Mouse (Mus musculus) 416B (cell line): ENCODE data around the gene Sarnp.

Experiments
- DNase-seq: peaks from one replicate; pipeline ENCODE4 v3.0.0; 2011; ENCODE audit warnings: low read depth

Gene Sarnp

DNA sequence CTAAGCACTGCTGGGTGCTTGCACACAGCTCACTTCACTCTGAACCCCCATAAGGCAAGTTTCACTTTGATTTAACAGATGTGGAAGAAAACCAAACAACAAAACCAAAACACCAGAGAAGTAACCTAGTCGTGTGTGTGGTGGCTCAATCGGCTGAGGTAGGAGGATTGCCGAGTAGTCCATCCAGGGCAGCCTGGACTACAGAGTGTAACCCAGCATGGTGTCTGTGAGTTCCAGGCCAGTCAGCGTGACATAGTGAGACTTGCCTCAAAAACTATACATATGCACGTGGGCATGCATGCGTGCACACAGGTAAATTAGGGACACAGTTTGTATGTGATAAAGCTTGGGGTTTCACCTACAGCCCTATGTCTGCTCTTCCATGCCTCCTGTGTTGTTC, 100.3 kb downstream of the Sarnp start:
- DNase-seq, result no peak

DNA sequence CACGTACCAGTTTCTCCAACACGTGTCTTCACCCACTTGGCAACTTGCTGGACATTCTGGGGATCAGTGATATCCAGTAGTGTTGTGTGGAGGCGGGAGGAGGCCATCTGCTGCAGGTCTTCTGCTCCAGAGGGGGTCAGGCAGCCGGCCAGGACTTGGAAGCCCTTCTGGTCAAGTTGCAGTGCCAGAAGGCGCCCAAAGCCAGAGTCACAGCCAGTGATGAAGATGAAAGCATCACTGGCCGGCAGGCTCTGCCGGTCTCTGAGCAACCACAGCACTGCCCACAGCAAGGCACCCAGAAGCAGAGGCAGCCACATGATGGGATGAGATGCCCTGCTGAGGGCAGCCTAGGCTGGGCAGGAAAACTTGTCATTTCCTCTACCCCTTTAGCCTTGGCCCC, 101.1 kb downstream of the Sarnp start:
- peak; percentile 71 for DNase-seq

DNA sequence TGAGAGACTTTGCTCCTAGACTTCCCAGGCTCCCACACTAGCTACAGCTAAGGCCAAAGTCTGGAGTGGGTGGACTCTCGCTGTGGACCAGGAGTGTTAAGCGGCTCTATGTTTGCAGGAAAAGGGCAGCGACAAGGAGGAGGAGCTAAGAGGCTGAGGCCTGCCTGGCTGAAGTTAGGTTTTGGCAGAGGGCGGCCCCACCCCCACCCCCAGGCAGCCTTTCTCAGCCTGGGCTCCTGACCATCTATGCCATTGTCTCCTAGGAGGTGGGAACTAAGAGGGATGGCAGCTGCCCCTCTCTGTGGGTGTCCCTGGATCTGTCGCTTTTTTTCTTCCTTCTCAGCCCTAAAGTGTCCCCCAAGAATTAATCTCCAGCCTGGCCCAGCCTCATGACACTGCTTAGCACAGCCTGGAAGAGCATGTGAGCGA, 102.1 kb downstream of the Sarnp start:
- no peak for DNase-seq

DNA sequence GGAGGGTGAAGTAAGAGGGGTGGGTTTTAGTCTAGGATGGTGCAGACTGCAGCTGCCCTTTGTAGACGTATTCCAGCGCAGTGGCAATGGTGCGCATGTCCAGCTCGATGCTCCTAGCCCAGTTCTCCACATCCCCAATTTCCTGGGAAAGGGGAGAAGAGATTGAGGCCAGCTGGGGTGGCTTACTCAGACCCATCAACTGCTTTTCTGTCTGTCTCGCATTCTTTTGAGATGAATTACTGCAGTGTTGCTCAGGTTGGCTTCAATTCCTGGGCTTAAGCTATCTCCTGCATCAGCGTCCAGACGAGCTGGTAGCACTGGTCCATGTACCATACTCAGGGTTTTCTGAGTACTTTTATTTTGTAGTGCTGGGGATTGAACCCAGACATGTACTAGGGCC, 102.8 kb downstream of the Sarnp start:
- DNase-seq, result no peak

DNA sequence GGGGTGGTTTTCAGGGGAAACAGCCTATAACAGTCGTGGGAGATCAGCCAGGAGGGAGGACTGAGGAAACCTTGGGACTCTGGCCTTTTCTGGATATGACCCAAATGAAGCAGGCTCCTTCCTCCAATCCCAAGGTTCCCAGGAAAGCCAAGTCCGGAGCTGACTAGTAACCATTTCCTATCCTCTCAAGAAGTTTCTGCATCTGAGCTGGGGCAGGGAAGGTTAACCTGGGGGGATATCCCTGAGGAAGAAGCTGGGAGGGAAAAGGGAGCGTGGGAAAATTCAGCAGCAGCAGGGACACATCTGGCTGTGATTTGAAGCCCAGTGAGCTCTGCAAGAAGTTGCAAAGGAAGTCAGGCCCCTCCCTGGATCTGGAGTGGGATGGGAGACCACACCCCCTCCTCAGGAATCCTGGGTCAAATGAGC, 103.6 kb downstream of the Sarnp start:
- no peak for DNase-seq

DNA sequence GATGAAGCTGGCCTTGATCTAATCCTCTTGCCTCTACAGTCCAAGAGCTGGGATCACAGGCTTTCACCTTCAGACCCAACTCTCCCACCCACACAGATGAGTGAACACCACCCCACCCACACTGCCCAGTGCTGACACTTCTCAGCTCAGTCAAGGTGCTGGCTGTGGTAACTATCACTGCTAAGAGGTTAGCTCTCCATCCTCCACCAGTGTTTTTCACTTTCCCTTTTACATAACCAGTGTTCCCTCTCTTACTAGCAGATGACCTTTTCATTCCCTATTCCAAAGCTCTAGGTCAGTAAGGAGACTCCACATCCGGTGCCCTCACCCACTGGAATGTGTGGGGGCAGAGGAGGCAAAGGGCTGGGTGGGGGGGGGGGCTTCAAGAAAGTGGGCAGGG, 104.1 kb downstream of the Sarnp start:
- DNase-seq, result no peak

DNA sequence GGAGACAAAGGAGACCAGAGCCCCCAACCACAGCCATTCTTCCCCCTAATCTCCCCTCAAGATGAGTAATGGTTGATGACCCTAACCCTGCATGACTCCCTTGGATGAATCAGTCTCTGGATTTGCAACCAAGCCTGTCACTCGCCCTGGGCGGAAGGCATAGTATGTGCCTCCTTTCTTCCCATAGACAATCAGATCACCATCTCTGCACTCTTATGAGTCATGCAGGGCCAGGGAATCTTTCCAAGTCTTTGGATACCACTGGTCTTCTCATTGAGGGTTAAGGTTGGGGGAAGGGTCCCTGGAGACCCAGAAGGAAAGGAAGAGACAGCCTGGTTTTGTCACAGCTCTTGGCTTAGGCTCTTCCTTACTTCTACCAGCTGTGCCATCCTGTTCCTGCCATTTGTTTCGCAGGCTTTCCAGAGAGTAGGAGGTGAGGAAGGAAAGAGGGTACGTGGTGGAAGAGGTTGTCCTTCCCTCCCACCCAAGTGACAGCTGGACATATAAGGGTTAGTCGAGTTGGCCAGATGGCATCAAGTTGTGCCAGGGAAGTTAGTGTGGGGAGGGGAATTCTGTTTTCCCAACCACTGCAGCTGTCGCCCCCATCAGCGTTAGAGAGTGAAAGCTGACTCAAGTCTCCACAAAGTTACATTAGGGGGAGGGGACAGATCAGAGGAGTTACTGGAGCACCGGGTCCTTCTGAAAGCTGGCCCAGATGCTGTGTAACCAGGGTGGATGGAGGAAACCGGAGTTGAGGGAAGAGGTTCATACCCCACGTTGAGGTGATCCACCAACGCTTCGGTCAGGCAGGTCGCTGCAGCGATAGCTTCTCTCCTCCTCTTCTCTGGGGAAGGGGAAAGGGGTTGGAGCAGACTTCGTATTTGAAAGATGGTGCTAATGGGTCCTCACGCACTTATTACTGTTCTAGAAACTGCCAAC, 105.0 kb downstream of the Sarnp start:
- no peak for DNase-seq

DNA sequence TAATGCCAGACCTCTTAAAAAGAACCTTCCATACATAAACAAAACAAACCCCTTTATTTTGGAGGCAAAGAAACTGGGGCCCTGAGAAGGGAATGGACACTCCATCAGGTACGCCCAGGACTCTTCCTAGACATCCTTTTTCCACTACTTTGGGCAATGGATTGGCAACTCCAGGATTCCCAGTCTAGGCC, 105.6 kb downstream of the Sarnp start, which contains the start of gene Rdh5:
Rdh5 (minus strand) TSS at position 67 of the 191 bp plus-strand sequence.
- DNase-seq, result no peak

DNA sequence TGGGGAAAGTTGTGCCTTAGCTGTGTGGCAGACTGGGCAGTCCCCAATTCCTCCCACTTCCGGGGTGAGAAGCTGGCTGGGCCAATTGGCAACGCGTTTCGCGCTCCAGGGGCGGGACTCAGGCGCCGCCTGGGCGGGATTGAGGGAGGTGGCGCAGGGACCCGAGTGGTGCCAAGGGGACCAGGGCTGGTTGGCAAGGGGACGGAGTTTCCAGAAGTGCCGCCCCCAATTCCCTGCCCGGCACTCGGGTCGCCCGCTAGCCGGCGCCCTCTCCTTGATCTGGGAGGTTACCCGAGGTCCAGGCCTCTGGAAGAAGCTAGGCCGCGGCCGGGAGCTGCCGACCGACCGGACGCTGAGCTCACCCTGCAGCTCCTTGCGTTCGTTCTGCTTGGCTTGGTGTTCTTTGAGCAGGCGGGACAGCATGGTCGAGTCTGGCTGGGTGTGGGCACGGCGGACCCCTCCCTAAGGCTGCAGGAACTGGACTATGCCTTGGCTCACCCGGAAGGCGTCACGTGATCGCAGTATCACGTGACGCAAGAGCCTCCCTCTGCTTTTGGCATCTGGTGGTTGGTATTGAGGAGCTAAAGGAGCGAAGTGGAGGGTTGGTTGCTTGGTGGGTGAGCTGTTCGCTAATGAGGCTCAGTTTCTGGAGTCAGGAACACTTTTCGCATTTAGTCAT, 106.0 kb downstream of the Sarnp start:
- DNase-seq, result peak; percentile 94

DNA sequence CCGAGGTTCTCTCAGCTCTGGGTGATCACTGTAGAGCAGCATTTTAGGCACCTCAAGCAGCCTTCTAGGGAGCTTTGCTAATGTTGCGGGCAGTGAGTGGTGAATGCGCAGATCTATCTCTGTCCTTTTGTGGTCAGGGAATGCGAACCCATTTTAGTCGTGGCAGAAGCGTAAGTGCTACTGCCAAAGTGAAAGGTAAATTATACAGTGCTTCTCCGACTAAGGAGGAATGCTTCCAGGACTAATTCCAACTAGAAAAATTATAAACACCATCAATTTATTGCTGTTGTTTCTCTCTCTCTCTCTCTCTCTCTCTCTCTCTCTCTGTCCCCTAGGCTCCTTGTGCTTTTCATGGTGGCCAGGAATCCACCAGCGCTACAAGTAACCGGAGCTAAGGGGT, 106.8 kb downstream of the Sarnp start, which contains the start of gene Bloc1s1:
Bloc1s1 (minus strand) TSS at position 101 of the 400 bp plus-strand sequence.
- DNase-seq, result no peak
